Mouse (Mus musculus): ENCODE results near the gene Calcrl.

Gene Calcrl

DNA sequence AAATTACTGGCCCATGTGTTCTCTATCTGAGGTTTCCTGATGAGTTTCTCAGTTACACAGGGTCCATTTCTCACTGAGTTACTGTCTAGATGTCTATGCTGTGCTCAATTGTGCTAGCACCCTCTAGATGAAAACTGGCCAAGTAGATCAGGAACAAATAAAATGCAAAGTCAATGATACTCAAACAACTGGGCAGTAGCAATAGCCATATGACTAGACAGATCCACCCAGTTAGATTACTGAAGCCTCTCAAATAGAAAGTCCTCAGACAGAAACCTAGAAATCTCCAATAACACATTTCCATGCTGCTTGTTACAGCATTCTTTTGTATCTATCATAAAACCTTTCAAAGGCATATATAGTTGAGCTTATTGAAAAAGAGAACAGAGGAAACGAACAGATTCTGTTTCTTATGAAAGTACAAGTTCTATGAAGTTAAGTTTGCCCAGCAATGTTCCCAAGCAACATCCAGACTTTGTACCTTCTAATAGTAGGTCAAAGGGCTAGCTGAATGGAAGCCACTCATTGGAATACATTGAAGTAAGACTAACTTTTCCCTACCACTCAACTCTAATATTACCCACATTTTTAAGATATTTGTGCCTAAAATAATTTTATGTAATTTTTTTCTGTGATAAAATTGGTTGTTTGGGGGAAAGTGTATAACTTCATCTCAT, 87.3 kb downstream of the Calcrl start:
- no peak for ATAC-seq (ENCODE audit: insufficient number of reproducible peaks, low FRiP score, low TSS enrichment)

DNA sequence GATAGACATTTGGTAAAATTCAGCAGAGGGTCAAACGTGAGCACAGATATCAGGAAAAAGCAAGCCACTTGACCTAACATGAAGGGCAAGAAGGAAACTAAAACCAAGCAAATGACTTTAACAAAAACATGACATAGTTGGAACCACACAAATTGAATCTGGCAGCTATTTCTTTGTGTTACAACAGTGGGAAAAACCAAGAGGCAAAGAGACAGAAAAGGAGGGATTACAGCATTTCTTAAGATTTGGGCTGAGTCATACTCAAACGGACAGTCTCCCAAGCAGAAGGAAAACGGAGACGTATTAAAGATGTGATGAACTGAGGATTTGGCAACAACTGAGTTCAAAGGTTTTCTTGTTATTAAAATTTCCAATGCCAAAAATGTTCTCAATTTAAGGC, 88.9 kb downstream of the Calcrl start:
- ATAC-seq (ENCODE audit: insufficient number of reproducible peaks, low FRiP score, low TSS enrichment) = no peak

DNA sequence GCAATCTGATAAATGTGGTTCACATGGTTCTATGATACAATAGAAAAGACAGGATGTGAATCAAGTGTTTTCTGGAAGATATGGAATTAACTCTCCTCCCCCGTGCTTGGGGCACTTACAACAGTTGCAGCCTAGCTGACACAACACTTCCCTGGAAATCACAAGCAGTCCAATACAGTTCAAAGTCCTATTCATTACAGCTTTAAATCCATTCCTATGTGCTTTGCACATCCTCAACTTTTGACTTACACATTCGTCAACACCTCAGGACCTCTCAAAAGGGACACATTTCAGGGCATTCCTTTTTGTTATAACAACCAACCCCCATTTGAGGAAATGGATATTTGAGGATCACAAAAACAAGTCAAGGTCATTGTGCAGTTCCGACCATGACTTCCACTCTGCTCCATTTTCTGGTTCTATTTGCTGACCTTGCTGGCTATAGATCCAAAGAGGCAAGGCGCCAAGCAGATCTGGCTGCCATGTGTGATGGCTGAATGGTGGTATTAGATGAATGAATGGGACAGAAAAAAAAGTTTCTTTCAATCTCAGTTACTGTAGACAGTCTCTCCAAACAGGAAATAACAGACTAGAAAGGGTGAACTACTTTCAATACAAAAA, 108.9 kb downstream of the Calcrl start:
- no peak for ATAC-seq (ENCODE audit: insufficient number of reproducible peaks, low FRiP score, low TSS enrichment)

DNA sequence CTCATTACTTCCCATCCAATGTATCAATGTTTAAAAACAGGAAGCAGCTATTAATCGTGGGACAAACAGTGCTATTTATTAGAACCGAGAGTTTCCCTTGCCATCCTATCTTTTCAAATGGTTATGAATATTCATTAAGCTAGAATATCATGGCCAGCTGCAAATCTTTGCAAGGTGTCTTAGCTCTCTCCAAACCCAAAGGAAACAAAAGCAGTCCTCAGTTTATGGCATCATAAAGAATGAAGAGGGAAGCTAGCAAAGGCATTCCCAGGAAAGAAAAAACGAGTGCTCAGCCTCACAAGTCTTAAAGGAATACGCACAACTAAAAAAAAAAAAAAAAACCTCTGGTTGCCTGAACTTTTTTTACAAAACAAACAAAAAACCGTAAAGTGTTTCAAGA, 128.7 kb downstream of the Calcrl start:
- no peak for ATAC-seq (ENCODE audit: insufficient number of reproducible peaks, low FRiP score, low TSS enrichment)

DNA sequence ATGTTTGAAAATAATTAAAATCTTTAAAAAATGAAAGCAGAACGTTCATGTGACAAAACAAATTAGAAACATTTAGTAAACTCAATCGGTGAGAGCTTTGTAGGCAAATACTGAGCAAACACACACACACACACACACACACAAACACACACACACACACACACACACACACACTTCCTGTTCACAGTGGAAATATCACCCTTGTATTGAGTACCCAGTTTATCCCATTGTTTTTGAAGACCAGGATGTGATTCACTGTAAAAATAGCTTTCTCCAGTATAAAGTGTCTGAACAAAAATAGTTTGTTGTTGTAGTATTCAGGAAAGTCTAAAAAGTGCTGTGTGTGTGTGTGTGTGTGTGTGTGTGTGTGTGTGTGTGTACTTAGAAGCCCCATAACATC, 130.1 kb downstream of the Calcrl start:
- no peak for ATAC-seq (ENCODE audit: insufficient number of reproducible peaks, low FRiP score, low TSS enrichment)

DNA sequence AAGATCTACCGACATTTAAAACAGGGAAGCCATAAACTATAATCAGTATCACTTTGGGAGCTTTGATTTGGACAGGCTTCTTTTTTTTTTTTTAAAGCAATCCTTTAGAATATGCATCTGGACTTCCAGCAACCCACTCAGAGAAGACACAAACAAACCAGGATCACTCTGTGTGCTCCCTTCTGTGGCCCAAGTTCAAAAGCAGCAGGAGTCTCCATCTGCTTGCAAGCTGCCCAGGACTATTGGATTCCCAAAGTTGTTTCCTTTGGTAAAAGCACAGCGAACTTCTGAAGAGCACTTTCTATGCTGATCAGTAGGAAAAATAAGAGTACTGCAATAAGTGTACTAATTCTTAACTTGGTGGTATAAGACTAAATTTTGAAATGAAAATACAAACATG, 130.6 kb downstream of the Calcrl start:
- no peak for ATAC-seq (ENCODE audit: insufficient number of reproducible peaks, low FRiP score, low TSS enrichment)

DNA sequence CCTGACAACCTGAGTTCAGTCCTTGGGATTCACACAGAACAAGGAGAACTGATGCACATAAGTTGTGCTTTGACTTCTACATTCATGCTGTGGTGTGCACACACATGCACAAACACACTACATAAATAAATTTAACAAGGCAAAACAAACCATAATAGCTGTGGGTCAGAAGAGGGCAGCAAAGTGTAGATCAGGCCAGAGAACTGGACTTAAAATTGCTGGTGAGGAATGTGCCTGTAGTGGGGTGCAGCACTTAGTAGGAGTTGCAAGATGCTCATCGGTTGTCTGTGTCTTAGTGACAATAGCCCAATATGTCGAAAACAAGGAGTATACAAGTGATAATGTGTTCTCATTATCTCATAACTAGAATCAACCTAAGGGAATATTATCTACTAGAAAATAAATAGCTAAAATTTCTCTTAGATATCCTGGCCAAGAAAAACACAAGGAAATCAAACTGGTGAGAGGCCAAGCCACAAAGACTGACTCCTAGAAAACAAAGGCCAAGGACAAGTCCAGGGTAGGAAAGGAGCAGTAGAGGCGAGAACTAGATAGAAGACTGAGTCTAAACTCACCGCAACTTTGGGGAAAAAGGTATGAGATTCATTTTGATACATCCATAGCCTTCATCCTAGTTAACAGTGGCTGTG, 132.7 kb downstream of the Calcrl start:
- ATAC-seq (ENCODE audit: insufficient number of reproducible peaks, low FRiP score, low TSS enrichment) = no peak

DNA sequence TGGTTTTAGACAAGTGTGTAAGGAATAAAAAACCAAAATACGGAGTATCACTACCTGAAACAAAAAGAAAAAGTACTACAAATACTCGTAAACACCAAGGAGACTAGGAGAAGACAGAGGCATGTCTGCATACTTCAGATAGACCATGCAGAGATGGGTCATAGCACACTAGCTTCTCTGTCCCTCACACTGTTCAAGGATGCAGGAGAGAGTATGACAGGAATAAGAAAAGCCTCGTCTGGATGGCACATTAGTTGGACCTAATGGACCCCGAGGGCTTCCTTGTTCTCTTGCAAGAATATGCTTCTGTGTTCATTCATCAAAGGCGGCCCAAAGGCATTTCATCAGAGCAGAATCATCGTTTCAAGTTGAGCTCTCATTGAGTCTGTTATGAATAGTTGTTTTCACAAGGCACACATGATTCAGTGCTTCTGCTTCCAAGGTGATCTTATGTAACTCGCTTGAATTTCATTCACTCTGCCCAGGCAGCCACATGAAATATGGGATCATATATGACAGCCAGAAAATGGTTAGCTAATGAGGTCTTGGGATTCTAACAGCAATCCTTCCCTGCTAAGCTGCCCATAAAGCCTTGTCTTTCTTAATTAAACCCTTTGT, 136.2 kb downstream of the Calcrl start:
- ATAC-seq (ENCODE audit: insufficient number of reproducible peaks, low FRiP score, low TSS enrichment) = no peak
